Mouse (Mus musculus) bone marrow, adult 2 months (tissue): ENCODE measurements at regions not wholly inside any gene's neighbourhood (a gene's known extent, or its start where the extent isn't known, plus 50 kb on each side); places are given as distances from the start of the nearest gene placed in this dataset.

ENCODE experiments used
- H3K27ac ChIP-seq: fragments of 200-500 bp; 2 replicates; pipeline ENCODE4 v1.5.1; 2012; ENCODE audit warnings: low read depth, mild to moderate bottlenecking, control low read depth, inconsistent platforms, low read length; ENCODE audit not compliant: control insufficient read depth, poor library complexity, insufficient read depth
- H3K4me1 ChIP-seq: fragments of 200-500 bp; 2 replicates; pipeline ENCODE4 v1.6.1; 2011; ENCODE audit warnings: low read length; ENCODE audit not compliant: control insufficient read depth, insufficient read depth
- H3K4me3 ChIP-seq: fragments of 200-500 bp; replicated peaks from 2 replicates; pipeline ENCODE3; 2011; ENCODE audit warnings: mild to moderate bottlenecking, low read depth, low read length, control low read depth; ENCODE audit not compliant: control insufficient read depth
- CTCF ChIP-seq: fragments of 200-500 bp; IDR thresholded peaks from 2 replicates; pipeline ENCODE4 v1.5.1; 2011; ENCODE audit warnings: low read length, control low read depth; ENCODE audit not compliant: control insufficient read depth, insufficient read depth
- POLR2A ChIP-seq: fragments of 200-500 bp; IDR thresholded peaks from 2 replicates; pipeline ENCODE4 v1.6.1; 2011; ENCODE audit warnings: low read depth, mild to moderate bottlenecking, control low read depth, low read length, borderline replicate concordance; ENCODE audit not compliant: control insufficient read depth
- WGBS: fragments of 180-500 bp; shearing (Covaris S2); methylation state at CpG from one replicate; pipeline ENCODE4 v1.1.7; 2018; 5-methylcytosine and 5-hydroxymethylcytosine counted together

DNA sequence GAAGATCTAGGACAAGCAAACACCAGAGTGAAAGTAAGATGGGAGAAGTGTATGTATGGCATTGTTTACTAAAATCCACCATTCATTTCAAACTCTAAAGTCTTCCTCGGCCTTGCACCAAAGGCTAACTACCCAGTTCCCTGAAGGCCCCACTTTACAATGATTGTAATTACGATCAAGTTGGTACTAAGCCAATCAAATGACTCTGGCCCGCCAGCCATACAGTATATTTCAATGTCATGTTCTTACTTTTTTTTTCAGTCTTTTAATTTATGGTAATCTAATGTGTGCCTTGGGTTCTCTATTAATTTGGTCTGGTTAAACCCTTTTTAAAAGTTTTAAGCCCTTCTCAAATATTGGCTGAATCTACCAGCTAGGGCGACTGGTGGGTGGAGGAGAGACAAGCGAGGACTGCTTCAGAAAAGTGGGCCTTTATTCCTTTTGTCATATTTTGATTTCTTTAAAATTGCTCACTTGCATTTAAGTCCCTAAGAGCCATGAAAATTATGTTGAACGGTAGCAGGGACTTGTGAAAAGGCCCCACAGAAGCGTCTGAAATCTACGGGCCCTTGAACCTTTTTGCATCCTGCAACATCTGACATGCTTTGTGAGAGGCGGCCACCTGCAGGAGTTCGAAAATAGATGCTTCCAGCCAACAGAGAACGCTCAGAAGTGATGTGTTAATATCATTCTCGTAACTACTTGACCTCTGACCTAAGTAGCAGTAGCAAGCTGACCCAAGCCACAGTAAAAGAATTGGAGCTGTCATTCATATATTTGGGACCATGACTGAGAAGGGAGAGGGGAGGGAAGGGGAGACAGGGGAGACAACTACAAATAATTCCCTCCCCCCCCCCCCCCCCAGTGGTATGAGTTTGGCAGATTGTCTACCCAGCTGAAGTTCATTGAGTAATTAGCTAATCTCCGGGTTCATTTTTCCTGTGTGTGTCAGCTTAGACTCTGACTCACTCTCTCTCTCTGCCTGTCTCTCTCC, 197.2 kb downstream of the Cdca7 start:
- Histone ChIP-seq H3K4me3 (no peak overlapping the region), H3K27ac (no peak overlapping the region), H3K4me1 (no peaks in the 10 kb centered on the region)
- WGBS = 73% methylated on average over 13 of the region's 13 CpGs
- TF ChIP-seq CTCF (no peak), POLR2A (no peak)

DNA sequence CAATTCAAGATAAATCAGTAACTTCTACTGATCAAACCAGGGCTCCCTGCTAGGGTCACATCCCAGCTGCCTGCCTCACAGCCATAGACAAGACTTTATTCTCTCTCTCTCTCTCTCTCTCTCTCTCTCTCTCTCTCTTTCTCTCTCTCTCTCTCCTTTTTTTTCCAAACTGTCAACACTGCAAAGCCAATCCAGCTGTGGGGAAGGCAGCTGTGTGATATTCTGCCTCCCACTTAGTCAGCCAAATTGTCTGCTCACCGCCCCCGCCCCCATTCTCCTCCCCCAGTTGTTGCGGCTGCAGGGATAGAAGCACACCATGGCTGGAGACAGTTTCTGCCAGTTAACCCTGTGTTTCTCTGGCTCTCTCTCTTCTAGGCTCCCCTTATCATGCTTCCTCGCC, 198.3 kb downstream of the Cdca7 start:
- Histone ChIP-seq H3K4me3 (no peak overlapping the region), H3K4me1 (no peaks in the 10 kb centered on the region), H3K27ac (no peak overlapping the region)
- 41% methylated on average over 4 of the region's 4 CpGs for WGBS
- TF ChIP-seq POLR2A (no peak), CTCF (no peak)

DNA sequence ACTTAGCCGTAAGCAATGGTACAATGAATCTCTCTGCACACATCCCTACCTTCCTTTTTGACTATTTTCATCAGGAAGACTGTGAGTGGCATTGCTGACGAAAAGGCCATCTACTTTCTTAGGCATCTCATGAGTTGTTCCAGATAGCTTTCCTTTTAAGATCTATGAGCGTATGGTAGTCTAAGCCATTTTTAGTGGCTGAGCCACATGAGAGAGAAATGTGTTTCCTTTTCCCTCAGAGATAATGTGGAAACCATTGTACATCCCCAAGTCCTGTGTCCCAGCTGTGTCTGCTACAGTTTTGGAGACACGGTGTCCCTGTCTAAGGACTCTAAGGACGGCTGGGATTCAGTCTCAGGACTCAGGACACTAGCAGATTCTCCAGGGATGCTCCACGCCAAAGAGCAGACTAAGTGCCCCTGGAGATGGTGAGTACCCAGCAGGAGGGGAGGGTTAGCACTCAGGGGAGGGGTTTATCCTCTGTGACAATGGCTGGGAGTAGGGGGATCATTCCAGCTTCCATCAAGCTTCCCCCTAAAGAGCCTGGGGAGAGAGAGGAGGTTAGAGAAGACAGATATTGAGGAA, 199.0 kb downstream of the Cdca7 start:
- Histone ChIP-seq H3K4me3 (no peak overlapping the region), H3K27ac (no peak overlapping the region), H3K4me1 (no peaks in the 10 kb centered on the region)
- no peak for TF ChIP-seq CTCF
- TF ChIP-seq POLR2A = no peak
- WGBS = 65% methylated on average over 6 of the region's 6 CpGs

DNA sequence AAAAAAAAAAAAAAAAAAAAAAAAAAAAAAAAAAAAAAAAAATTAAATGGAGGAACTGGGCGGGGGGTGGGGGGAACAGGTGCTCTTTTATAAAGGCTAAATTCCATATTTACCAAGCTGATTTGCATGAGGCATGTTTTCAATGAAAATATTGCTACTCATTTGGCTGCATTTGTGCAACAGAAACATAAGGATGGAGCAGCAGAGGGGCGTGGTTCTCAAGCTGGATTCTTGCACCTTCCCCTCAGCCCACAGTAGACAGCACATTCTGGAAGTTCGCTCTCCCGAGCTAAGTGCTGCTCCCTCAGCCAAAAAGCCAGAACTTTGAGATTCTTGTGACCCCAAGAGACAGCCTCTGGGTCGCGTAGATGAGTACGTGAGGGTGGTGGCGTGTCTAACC, 201.8 kb downstream of the Cdca7 start:
- H3K4me3 ChIP-seq = no peak overlapping the region
- no peak overlapping the region for H3K27ac ChIP-seq
- 79% methylated on average over 8 of the region's 8 CpGs for WGBS
- TF ChIP-seq CTCF (no peak), POLR2A (no peak)
- no peaks in the 10 kb centered on the region for H3K4me1 ChIP-seq

DNA sequence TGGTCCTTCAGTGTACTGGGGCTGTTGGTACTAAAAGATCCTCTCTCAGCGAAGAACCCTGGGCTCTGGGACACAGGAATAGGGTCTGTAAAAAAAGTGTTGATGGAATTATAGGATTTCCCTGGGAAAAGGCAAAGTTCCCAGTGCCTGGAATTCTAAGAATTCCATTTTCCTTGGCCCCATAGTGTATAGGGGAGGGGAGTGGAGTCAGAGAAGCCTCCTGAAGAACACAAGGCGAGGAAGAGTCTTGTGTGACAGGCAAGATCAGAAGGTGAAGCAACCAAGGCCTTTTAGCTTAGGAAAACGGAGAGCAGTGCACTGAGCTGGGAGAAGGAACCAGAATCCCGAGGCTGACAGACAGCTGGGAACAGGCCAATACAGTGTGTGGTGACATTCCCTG, 212.1 kb downstream of the Cdca7 start:
- 63% methylated on average over 4 of the region's 4 CpGs for WGBS
- no peak overlapping the region for H3K27ac ChIP-seq
- H3K4me3 ChIP-seq = no peak overlapping the region
- TF ChIP-seq CTCF (no peak), POLR2A (no peak)
- H3K4me1 ChIP-seq = no peaks in the 10 kb centered on the region

DNA sequence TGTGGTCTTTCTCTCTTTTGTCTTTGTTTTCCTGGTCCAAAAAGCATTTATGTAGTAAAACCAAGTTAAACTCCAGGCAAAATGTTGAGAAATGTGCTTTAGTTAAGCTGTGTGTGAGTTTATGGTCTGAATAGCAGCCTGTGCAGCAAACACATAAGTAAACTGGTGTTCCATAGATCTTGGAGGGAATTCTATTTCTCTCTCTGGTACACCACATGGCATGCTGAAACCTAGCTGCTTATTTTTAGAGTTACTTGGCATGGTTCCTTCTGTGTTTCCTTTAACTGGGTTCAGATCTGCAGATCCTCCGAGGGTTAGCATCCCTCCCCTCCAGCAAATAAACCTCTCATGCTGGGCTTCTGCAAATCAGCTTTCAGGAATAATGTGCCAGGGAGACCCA, 225.1 kb downstream of the Cdca7 start:
- no peak overlapping the region for H3K4me3 ChIP-seq
- 29% methylated on average over 1 of the region's 1 CpGs for WGBS
- no peak overlapping the region for H3K27ac ChIP-seq
- H3K4me1 ChIP-seq = no peaks in the 10 kb centered on the region; the same call in 1 of the 2 replicates
- no peak for TF ChIP-seq POLR2A
- TF ChIP-seq CTCF = no peak

DNA sequence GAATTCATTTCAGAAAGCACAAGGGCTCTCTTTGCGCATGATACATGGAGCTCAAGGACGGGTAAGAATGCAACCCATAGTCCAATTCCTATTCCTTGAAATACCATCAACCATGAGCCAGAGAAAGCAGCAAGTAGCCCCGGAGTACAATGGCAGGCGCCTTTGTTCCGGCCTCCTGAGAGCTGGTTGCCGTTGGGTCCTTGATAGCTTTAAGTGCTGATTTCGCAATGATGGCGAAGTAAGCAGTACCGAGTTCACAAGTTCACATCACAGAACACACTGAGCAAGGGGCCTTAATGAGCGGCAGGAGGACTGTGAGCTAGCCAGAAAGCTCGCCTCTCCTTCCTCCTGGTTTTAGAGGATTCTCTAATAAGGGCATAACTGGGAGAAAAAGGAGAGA, 227.3 kb downstream of the Cdca7 start:
- H3K4me3 ChIP-seq = no peak overlapping the region
- TF ChIP-seq CTCF = no peak
- TF ChIP-seq POLR2A = no peak
- no peak overlapping the region for H3K27ac ChIP-seq
- 75% methylated on average over 11 of the region's 11 CpGs for WGBS
- H3K4me1 ChIP-seq = no peaks in the 10 kb centered on the region; the same call in 1 of the 2 replicates

DNA sequence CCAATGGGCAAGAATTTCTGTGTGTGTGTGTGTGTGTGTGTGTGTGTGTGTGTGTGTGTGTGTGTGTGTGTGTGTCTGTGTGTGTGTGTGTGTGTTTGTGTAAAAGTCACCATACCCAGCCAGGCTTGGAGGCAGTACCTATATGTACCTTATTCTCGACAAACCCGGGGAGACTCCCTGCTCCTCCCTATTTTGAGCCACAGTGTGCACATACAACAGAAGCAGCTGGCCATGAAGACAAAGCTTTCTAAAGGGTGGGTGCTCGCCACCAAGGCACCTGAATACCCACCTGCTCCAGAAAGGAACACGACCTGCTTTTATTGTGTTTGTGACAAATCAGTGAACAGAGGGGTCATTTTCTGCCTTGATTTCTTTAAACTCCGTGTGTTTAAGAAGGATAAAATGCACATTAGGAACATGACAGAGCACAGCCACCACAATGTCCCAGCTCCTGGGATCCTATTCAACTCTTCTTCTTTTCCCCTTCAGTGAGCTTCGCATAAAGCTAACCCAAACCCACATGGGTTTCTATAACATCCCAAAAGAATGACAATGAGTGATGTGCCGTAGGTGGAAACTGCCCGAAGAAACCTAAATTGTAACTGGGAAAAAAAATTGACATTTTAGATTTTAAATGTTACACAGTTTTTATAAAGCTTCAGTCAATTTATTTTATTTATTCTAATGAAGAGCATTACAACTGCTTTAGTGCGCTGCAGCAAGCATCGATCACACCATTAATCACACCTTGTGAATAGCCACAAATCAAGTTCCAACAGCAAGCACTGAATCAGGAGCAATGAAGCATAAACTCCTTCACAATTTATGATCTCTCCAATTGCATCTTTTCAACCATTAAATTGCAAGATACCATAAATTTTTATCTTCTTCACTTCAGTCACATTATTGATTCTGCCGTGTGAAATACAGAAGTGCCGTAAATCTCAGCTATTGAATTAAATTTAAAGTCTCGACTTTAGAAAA, 232.0 kb downstream of the Cdca7 start:
- H3K4me1 ChIP-seq = no peaks in the 10 kb centered on the region; the same call in 1 of the 2 replicates
- 85% methylated on average over 13 of the region's 13 CpGs for WGBS
- TF ChIP-seq CTCF (no peak), POLR2A (no peak)
- no peak overlapping the region for H3K4me3 ChIP-seq
- H3K27ac ChIP-seq = no peak overlapping the region

DNA sequence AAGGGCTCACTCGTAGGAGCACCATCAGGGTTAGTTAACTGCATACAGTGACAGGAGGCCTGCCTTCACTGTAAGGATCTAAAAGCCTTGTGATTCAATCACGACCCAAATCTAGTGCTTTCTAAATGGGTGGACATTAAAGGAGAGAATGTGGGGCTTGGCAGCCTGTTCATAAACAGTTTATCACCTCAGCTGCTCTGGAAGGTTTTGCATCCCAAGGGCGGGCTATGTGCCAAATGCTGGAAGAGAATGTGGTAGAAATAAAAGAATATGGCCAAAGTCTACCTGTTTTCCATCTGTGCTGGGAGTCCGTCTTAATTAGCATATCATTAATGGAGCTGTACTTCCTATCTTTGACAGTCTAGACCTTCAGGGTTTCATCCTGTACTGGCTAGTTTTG, 241.0 kb downstream of the Cdca7 start:
- Histone ChIP-seq H3K4me3 (no peak overlapping the region), H3K27ac (no peak overlapping the region), H3K4me1 (no peaks in the 10 kb centered on the region)
- 72% methylated on average over 4 of the region's 4 CpGs for WGBS
- no peak for TF ChIP-seq POLR2A
- TF ChIP-seq CTCF = no peak
